Mouse (Mus musculus): ENCODE data around the gene Gnaq. TPM values are rescaled to one million over a fixed set of nuclear protein-coding genes. Genes with fewer than 3 reads are reported as not detected.
"Not testable (repeated sequence)": the region's sequence is repeated elsewhere in the genome, so short reads cannot be mapped to it uniquely, and the experiment has no call there.

The Gnaq gene
- polyA plus RNA-seq, 1 experiment from 2014 or later = 23.3 TPM

- Histone ChIP-seq H3K27ac (ENCODE audit: low read length) (no peak overlapping the region), H3K27me3 (ENCODE audit: control insufficient read depth, insufficient read depth, low read length) (no peaks in the 10 kb centered on the region), H3K9ac (replicated peaks; ENCODE audit: low read depth, low read length) (no peak overlapping the region), H3K4me1 (ENCODE audit: control insufficient read depth, insufficient read depth, low read length) (0 out of 2 replicates have a peak, but pooled peaks cover 3% of the 10 kb centered on the region), H3K4me2 (replicated peaks; ENCODE audit: low read depth, low read length) (no peak overlapping the region), H3K9me3 (ENCODE audit: control insufficient read depth, low read depth, low read length) (no peaks in the 10 kb centered on the region), H3K4me3 (ENCODE audit: low read depth, low read length) (no peak overlapping the region), H3K36me3 (ENCODE audit: control insufficient read depth, insufficient read depth, low read length) (no peaks in the 10 kb centered on the region)
- whole genome bisulfite sequencing = 77% methylated on average over 6 of the region's 6 CpGs
- no peak for ATAC-seq (ENCODE audit: insufficient number of reproducible peaks, insufficient read depth, low FRiP score, low read depth)
Measured at GRCm38 (mm10) chr19:16259786-16260434, 127.3 kb downstream of the Gnaq start.

- no peak for ATAC-seq (ENCODE audit: insufficient number of reproducible peaks, insufficient read depth, low FRiP score, low read depth)
- Histone ChIP-seq H3K4me1 (ENCODE audit: control insufficient read depth, insufficient read depth, low read length) (0 out of 2 replicates have a peak, but pooled peaks cover 3% of the 10 kb centered on the region), H3K9ac (replicated peaks; ENCODE audit: low read depth, low read length) (no peak overlapping the region), H3K36me3 (ENCODE audit: control insufficient read depth, insufficient read depth, low read length) (no peaks in the 10 kb centered on the region), H3K4me3 (ENCODE audit: low read depth, low read length) (no peak overlapping the region), H3K9me3 (ENCODE audit: control insufficient read depth, low read depth, low read length) (no peaks in the 10 kb centered on the region), H3K27me3 (ENCODE audit: control insufficient read depth, insufficient read depth, low read length) (no peaks in the 10 kb centered on the region), H3K4me2 (replicated peaks; ENCODE audit: low read depth, low read length) (no peak overlapping the region), H3K27ac (ENCODE audit: low read length) (no peak overlapping the region)
- 77% methylated on average over 2 of the region's 2 CpGs for WGBS
Measured at GRCm38 (mm10) chr19:16260435-16260832, 127.8 kb downstream of the Gnaq start.

DNA sequence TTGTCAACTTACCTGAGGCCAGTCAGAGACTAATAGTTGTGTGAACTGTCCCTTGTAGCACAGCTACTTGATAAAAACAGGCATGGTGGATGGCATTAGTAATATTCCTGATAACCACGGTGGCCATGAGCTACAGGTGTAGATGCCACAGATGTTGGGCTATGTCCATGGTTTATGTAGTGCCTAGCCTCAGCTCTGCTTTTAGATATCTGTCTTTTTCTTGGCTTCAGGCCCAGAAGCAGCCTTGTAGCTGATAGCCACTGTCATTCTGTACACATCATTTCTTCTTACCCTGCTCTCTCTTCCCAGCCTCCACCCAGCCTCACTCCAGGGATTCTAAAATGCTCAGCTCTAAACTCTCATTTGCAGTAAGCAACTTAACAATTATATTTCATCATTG, 128.3 kb downstream of the Gnaq start:
- Histone ChIP-seq H3K27me3 (ENCODE audit: control insufficient read depth, insufficient read depth, low read length) (no peaks in the 10 kb centered on the region), H3K4me3 (ENCODE audit: low read depth, low read length) (no peak overlapping the region), H3K4me1 (ENCODE audit: control insufficient read depth, insufficient read depth, low read length) (0 out of 2 replicates have a peak, but pooled peaks cover 3% of the 10 kb centered on the region), H3K4me2 (replicated peaks; ENCODE audit: low read depth, low read length) (no peak overlapping the region), H3K27ac (ENCODE audit: low read length) (no peak overlapping the region), H3K9ac (replicated peaks; ENCODE audit: low read depth, low read length) (no peak overlapping the region), H3K36me3 (ENCODE audit: control insufficient read depth, insufficient read depth, low read length) (no peaks in the 10 kb centered on the region), H3K9me3 (ENCODE audit: control insufficient read depth, low read depth, low read length) (no peaks in the 10 kb centered on the region)
- 83% methylated on average over 1 of the region's 1 CpGs for WGBS
- no peak for ATAC-seq (ENCODE audit: insufficient number of reproducible peaks, insufficient read depth, low FRiP score, low read depth)

- H3K4me2 ChIP-seq (replicated peaks; ENCODE audit: low read depth, low read length) = no peak overlapping the region
- no peaks in the 10 kb centered on the region for H3K36me3 ChIP-seq (ENCODE audit: control insufficient read depth, insufficient read depth, low read length)
- WGBS = 89% methylated on average over 6 of the region's 6 CpGs
- no peak overlapping the region for H3K27ac ChIP-seq (ENCODE audit: low read length)
- H3K4me3 ChIP-seq (ENCODE audit: low read depth, low read length) = no peak overlapping the region
- no peak overlapping the region for H3K9ac ChIP-seq (replicated peaks; ENCODE audit: low read depth, low read length)
- no peak for ATAC-seq (ENCODE audit: insufficient number of reproducible peaks, insufficient read depth, low FRiP score, low read depth)
- H3K27me3 ChIP-seq (ENCODE audit: control insufficient read depth, insufficient read depth, low read length) = no peaks in the 10 kb centered on the region
- H3K9me3 ChIP-seq (ENCODE audit: control insufficient read depth, low read depth, low read length) = no peaks in the 10 kb centered on the region
- H3K4me1 ChIP-seq (ENCODE audit: control insufficient read depth, insufficient read depth, low read length) = 0 out of 2 replicates have a peak, but pooled peaks cover 3% of the 10 kb centered on the region
Measured at GRCm38 (mm10) chr19:16261631-16262030, 129.0 kb downstream of the Gnaq start.

GRCm38 (mm10) chr19:16262340-16262739, 129.7 kb downstream of the Gnaq start:
- Histone ChIP-seq H3K4me1 (ENCODE audit: control insufficient read depth, insufficient read depth, low read length) (0 out of 2 replicates have a peak, but pooled peaks cover 3% of the 10 kb centered on the region), H3K9me3 (ENCODE audit: control insufficient read depth, low read depth, low read length) (no peaks in the 10 kb centered on the region), H3K4me2 (replicated peaks; ENCODE audit: low read depth, low read length) (no peak overlapping the region), H3K27me3 (ENCODE audit: control insufficient read depth, insufficient read depth, low read length) (no peaks in the 10 kb centered on the region), H3K9ac (replicated peaks; ENCODE audit: low read depth, low read length) (no peak overlapping the region), H3K27ac (ENCODE audit: low read length) (no peak overlapping the region), H3K4me3 (ENCODE audit: low read depth, low read length) (no peak overlapping the region), H3K36me3 (ENCODE audit: control insufficient read depth, insufficient read depth, low read length) (no peaks in the 10 kb centered on the region)
- 87% methylated on average over 4 of the region's 4 CpGs for WGBS
- ATAC-seq (ENCODE audit: insufficient number of reproducible peaks, insufficient read depth, low FRiP score, low read depth) = no peak

DNA sequence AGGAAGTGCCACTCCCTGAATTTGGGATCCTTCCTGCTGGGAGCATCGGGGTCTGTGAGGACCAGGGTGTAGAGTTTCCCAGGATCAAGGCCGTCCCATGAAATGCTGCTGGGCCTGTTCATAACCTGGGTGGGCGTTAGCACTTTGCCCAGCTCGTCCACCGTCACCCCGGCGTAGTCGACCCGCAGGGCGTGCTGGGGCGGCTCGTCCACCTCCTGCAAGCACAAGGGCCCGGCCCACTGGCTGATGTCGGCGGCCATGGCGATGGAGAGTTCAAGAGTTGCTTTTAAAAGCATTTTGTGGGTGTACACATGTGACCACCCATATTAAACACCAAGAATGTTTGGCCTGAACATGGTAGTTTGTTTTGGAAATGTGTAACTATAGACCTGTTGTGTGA, 134.7 kb downstream of the Gnaq start:
- H3K4me2 ChIP-seq (replicated peaks; ENCODE audit: low read depth, low read length); H3K36me3 ChIP-seq (ENCODE audit: control insufficient read depth, insufficient read depth, low read length); ATAC-seq (ENCODE audit: insufficient number of reproducible peaks, insufficient read depth, low FRiP score, low read depth); H3K4me3 ChIP-seq (ENCODE audit: low read depth, low read length); H3K9ac ChIP-seq (replicated peaks; ENCODE audit: low read depth, low read length); H3K27ac ChIP-seq (ENCODE audit: low read length); H3K4me1 ChIP-seq (ENCODE audit: control insufficient read depth, insufficient read depth, low read length); H3K9me3 ChIP-seq (ENCODE audit: control insufficient read depth, low read depth, low read length); H3K27me3 ChIP-seq (ENCODE audit: control insufficient read depth, insufficient read depth, low read length): not testable (repeated sequence)
- 94% methylated on average over 7 of the region's 16 CpGs for WGBS

DNA sequence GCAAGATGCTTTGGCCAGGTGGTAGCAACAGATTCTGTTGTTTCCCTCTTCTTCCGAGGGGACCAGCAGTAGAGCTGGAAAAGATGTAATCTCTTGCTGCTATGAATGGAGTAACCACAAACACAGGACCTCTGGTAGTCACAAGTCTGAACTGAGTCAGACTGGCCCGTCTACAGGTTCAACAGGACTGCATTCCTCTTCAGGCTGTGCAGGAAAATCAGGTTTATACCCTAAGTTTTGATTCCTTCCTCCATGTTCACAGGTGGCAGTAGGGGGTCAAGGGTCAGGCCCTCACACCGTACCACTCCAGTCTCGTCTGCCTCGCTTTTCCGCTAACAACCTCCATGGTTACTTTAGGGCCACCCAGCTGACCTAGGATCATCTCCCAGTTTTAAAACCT, 137.6 kb downstream of the Gnaq start:
- Histone ChIP-seq H3K4me1 (ENCODE audit: control insufficient read depth, insufficient read depth, low read length) (peaks cover 8% of the 10 kb centered on the region; the same call in 1 of the 2 replicates), H3K4me3 (ENCODE audit: low read depth, low read length) (no peak overlapping the region), H3K9me3 (ENCODE audit: control insufficient read depth, low read depth, low read length) (no peaks in the 10 kb centered on the region), H3K9ac (replicated peaks; ENCODE audit: low read depth, low read length) (no peak overlapping the region), H3K27me3 (ENCODE audit: control insufficient read depth, insufficient read depth, low read length) (no peaks in the 10 kb centered on the region), H3K36me3 (ENCODE audit: control insufficient read depth, insufficient read depth, low read length) (no peaks in the 10 kb centered on the region), H3K27ac (ENCODE audit: low read length) (no peak overlapping the region), H3K4me2 (replicated peaks; ENCODE audit: low read depth, low read length) (no peak overlapping the region)
- ATAC-seq (ENCODE audit: insufficient number of reproducible peaks, insufficient read depth, low FRiP score, low read depth) = no peak
- 72% methylated on average over 6 of the region's 6 CpGs for WGBS

DNA sequence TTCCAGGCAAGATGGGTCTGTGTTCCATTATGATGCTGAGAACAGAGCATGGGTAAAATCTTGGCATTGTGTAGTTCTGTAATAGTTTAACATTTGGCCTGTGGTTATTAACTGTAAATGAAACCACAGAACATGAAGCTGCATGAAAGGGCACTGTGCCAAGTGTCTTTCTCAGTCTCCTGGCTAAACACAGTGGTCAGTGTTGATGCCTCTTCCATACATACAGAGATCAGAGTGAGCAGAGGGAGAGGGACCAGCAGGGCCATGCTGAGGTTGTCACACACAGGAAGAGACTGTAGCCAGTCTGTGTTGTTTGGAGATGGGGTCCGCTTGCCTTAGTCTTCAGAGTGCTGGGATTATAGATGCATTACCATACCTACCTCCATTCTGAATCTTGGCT, 138.4 kb downstream of the Gnaq start:
- H3K27ac ChIP-seq (ENCODE audit: low read length) = no peak overlapping the region
- peaks cover 8% of the 10 kb centered on the region; the same call in 1 of the 2 replicates for H3K4me1 ChIP-seq (ENCODE audit: control insufficient read depth, insufficient read depth, low read length)
- WGBS = 86% methylated on average over 1 of the region's 1 CpGs
- H3K4me2 ChIP-seq (replicated peaks; ENCODE audit: low read depth, low read length) = no peak overlapping the region
- no peaks in the 10 kb centered on the region for H3K27me3 ChIP-seq (ENCODE audit: control insufficient read depth, insufficient read depth, low read length)
- H3K4me3 ChIP-seq (ENCODE audit: low read depth, low read length) = no peak overlapping the region
- no peak for ATAC-seq (ENCODE audit: insufficient number of reproducible peaks, insufficient read depth, low FRiP score, low read depth)
- H3K9me3 ChIP-seq (ENCODE audit: control insufficient read depth, low read depth, low read length) = no peaks in the 10 kb centered on the region
- no peak overlapping the region for H3K9ac ChIP-seq (replicated peaks; ENCODE audit: low read depth, low read length)
- H3K36me3 ChIP-seq (ENCODE audit: control insufficient read depth, insufficient read depth, low read length) = no peaks in the 10 kb centered on the region

- 77% methylated on average over 4 of the region's 4 CpGs for WGBS
- H3K9me3 ChIP-seq (ENCODE audit: control insufficient read depth, low read depth, low read length) = no peaks in the 10 kb centered on the region
- no peaks in the 10 kb centered on the region for H3K27me3 ChIP-seq (ENCODE audit: control insufficient read depth, insufficient read depth, low read length)
- H3K27ac ChIP-seq (ENCODE audit: low read length) = no peak overlapping the region
- H3K36me3 ChIP-seq (ENCODE audit: control insufficient read depth, insufficient read depth, low read length) = no peaks in the 10 kb centered on the region
- no peak overlapping the region for H3K4me2 ChIP-seq (replicated peaks; ENCODE audit: low read depth, low read length)
- H3K4me1 ChIP-seq (ENCODE audit: control insufficient read depth, insufficient read depth, low read length) = peaks cover 8% of the 10 kb centered on the region; the same call in 1 of the 2 replicates
- no peak for ATAC-seq (ENCODE audit: insufficient number of reproducible peaks, insufficient read depth, low FRiP score, low read depth)
- H3K4me3 ChIP-seq (ENCODE audit: low read depth, low read length) = no peak overlapping the region
- H3K9ac ChIP-seq (replicated peaks; ENCODE audit: low read depth, low read length) = no peak overlapping the region
Measured at GRCm38 (mm10) chr19:16273021-16273420, 140.4 kb downstream of the Gnaq start.
